Mouse (Mus musculus): ENCODE results near the gene 9230112D13Rik. TPM values are rescaled to one million over a fixed set of nuclear protein-coding genes. Genes with fewer than 3 reads are reported as not detected.

Gene 9230112D13Rik
- total and polyA plus RNA-seq, 3 experiments: not detected

- H3K27ac ChIP-seq (ENCODE audit: control insufficient read depth, low read depth, low read length): no peak overlapping the region
- DNase-seq (ENCODE audit: low read depth, low spot score): no peak
- TF ChIP-seq ZC3H11A (IDR thresholded peaks at IDR 0.05; ENCODE audit: low read depth, low read length): no peak
- TF ChIP-seq KAT2A (conservative IDR thresholded peaks at IDR 0.05; ENCODE audit: low read depth, low read length): no peak
- TF ChIP-seq ELF1 (IDR thresholded peaks at IDR 0.05; ENCODE audit: low read depth, low read length): no peak
- TF ChIP-seq CHD2 (IDR thresholded peaks at IDR 0.05; ENCODE audit: low read length): no peak
- no peak for TF ChIP-seq EP300 (IDR thresholded peaks at IDR 0.05; ENCODE audit: low read depth in 1 of 2, low read length in 2 of 2)
- no peak for TF ChIP-seq SIN3A (IDR thresholded peaks at IDR 0.05; ENCODE audit: low read length)
- TF ChIP-seq NRF1 (IDR thresholded peaks at IDR 0.05; ENCODE audit: insufficient read depth, low read depth, low read length, poor library complexity, severe bottlenecking): no peak
- TF ChIP-seq MXI1 (IDR thresholded peaks at IDR 0.05; ENCODE audit: low read depth, low read length): no peak
- no peak for TF ChIP-seq USF1 (IDR thresholded peaks at IDR 0.05; ENCODE audit: low read depth, low read length)
- no peak for TF ChIP-seq HCFC1 (IDR thresholded peaks at IDR 0.05; ENCODE audit: low read depth, low read length)
- TF ChIP-seq BHLHE40 (IDR thresholded peaks at IDR 0.05; ENCODE audit: borderline replicate concordance, low read depth, low read length): no peak
- TF ChIP-seq TAL1 (IDR thresholded peaks at IDR 0.05; ENCODE audit: low read length): no peak
- no peak for TF ChIP-seq MAFK (IDR thresholded peaks at IDR 0.05; ENCODE audit: borderline replicate concordance, low read depth, low read length)
- no peaks in the 10 kb centered on the region for H3K4me1 ChIP-seq (ENCODE audit: control insufficient read depth in 1 of 2, insufficient read depth in 2 of 2, low read length in 2 of 2)
- H3K36me3 ChIP-seq (ENCODE audit: control insufficient read depth in 1 of 2, insufficient read depth in 2 of 2, low read length in 2 of 2): no peaks in the 10 kb centered on the region
- no peaks in the 10 kb centered on the region; a peak in 1 of 4 replicates for H3K27me3 ChIP-seq (ENCODE audit: control insufficient read depth in 1 of 2, insufficient read depth in 2 of 2, low read length in 2 of 2)
- no peaks in the 10 kb centered on the region for H3K79me2 ChIP-seq (ENCODE audit: control insufficient read depth, insufficient read depth, low read length, poor library complexity)
- H3K4me3 ChIP-seq (ENCODE audit: control insufficient read depth in 1 of 2, insufficient read depth in 1 of 2, low read depth in 2 of 2, low read length in 2 of 2): no peak overlapping the region
- H3K9ac ChIP-seq (ENCODE audit: control insufficient read depth, low read depth, low read length, poor library complexity, severe bottlenecking): no peak overlapping the region
- H3K9me3 ChIP-seq (replicated peaks; ENCODE audit: insufficient read depth, low read length): no peaks in the 10 kb centered on the region
Observed at GRCm38 (mm10) chr14:34486169-34486568, 36.4 kb downstream of the 9230112D13Rik start.

GRCm38 (mm10) chr14:34483469-34484341 lies 38.9 kb downstream of the 9230112D13Rik start:
- Histone ChIP-seq H3K4me3 (ENCODE audit: control insufficient read depth in 1 of 2, insufficient read depth in 1 of 2, low read depth in 2 of 2, low read length in 2 of 2) (no peak overlapping the region), H3K4me1 (ENCODE audit: control insufficient read depth in 1 of 2, insufficient read depth in 2 of 2, low read length in 2 of 2) (no peaks in the 10 kb centered on the region), H3K27ac (ENCODE audit: control insufficient read depth, low read depth, low read length) (no peak overlapping the region), H3K9me3 (replicated peaks; ENCODE audit: insufficient read depth, low read length) (no peaks in the 10 kb centered on the region), H3K9ac (ENCODE audit: control insufficient read depth, low read depth, low read length, poor library complexity, severe bottlenecking) (no peak overlapping the region), H3K36me3 (ENCODE audit: control insufficient read depth in 1 of 2, insufficient read depth in 2 of 2, low read length in 2 of 2) (no peaks in the 10 kb centered on the region), H3K79me2 (ENCODE audit: control insufficient read depth, insufficient read depth, low read length, poor library complexity) (no peaks in the 10 kb centered on the region), H3K27me3 (ENCODE audit: control insufficient read depth in 1 of 2, insufficient read depth in 2 of 2, low read length in 2 of 2) (no peaks in the 10 kb centered on the region)
- no peak for TF ChIP-seq RCOR1 (IDR thresholded peaks at IDR 0.05; ENCODE audit: low read depth, low read length)
- TF ChIP-seq UBTF (IDR thresholded peaks at IDR 0.05; ENCODE audit: borderline replicate concordance, insufficient read depth, low read depth, low read length): no peak
- TF ChIP-seq SIN3A (IDR thresholded peaks at IDR 0.05; ENCODE audit: low read length): no peak
- no peak for DNase-seq (ENCODE audit: low read depth, low spot score)
